Mouse (Mus musculus) liver, postnatal 0 days (tissue): Measurements from ENCODE around the gene Timp3.

Experiments used
- CTCF ChIP-seq: sonication (generic); IDR thresholded peaks from 2 replicates; pipeline ENCODE4 v1.5.1; 2016; ENCODE audit warnings: antibody characterized with exemption, low read depth
- EP300 ChIP-seq: IDR thresholded peaks from 2 replicates; pipeline ENCODE4 v1.6.1; 2016; ENCODE audit warnings: antibody characterized with exemption, low read depth, mild to moderate bottlenecking

DNA sequence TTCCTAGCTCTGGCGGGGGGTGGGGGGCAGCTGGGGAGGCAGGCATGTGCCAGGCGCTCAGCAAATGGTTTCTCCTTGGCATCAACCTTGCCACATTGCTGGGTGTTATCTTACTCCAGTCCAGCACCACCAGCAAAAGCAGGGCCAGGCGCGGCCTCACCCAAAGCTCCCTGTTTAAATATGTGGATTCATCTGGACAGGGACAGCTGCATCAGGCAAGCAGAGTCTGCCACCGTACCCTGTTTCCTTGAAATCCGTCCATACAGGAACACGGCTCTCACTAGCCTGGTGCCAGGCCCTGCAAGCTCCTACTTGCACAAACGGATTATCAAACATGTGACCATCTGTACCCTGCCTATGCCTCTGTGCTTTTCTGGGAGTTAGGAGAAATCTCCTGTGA is 21.0 kb downstream of the Timp3 start:
- no peak for TF ChIP-seq EP300
- no peak for TF ChIP-seq CTCF
